Mouse (Mus musculus) embryonic facial prominence, embryonic 10.5 days (tissue): ENCODE measurements around the gene 9930104L06Rik. TPM values are rescaled to one million over a fixed set of nuclear protein-coding genes. Genes with fewer than 3 reads are reported as not detected.

Experiments used
- DNase-seq: peaks from one replicate; pipeline ENCODE4 v3.0.0-alpha.2; 2017; ENCODE audit warnings: low spot score
- H3K27ac ChIP-seq: fragments of 300-500 bp; sonication (generic); replicated peaks from 2 replicates; pipeline ENCODE4 v1.5.1; 2016; ENCODE audit warnings: mild to moderate bottlenecking
- H3K27me3 ChIP-seq: fragments of 300-500 bp; sonication (generic); replicated peaks from 2 replicates; pipeline ENCODE4 v1.6.1; 2016; ENCODE audit warnings: low read depth, mild to moderate bottlenecking; ENCODE audit not compliant: poor library complexity, severe bottlenecking
- H3K36me3 ChIP-seq: fragments of 300-500 bp; sonication (generic); replicated peaks from 2 replicates; pipeline ENCODE4 v1.6.1; 2016; ENCODE audit warnings: mild to moderate bottlenecking, moderate library complexity
- H3K4me1 ChIP-seq: fragments of 300-500 bp; sonication (generic); 2 replicates; pipeline ENCODE4 v1.6.1; 2016
- H3K4me3 ChIP-seq: fragments of 300-500 bp; sonication (generic); 2 replicates; pipeline ENCODE4 v1.5.1; 2016; ENCODE audit warnings: mild to moderate bottlenecking, moderate library complexity
- H3K9me3 ChIP-seq: fragments of 300-500 bp; sonication (generic); 2 replicates; pipeline ENCODE4 v1.6.1; 2016; ENCODE audit warnings: mild to moderate bottlenecking
- WGBS: fragments of 180-500 bp; shearing (Covaris S2); methylation state at CpG from one replicate; pipeline ENCODE4 v1.1.7; 2016; 5-methylcytosine and 5-hydroxymethylcytosine counted together
- polyA plus RNA-seq: library from polyadenylated mRNA; unstranded; fragments of >200 nt; fragmentation: Nextera tagmentation; extraction: Ambion mirVana; gene quantifications from 2 replicates; pipeline ENCODE4 v1.2.1, GENCODE M21; 2016

9930104L06Rik gene
- polyA plus RNA-seq, 1 experiment from 2014 or later, result 18.0 TPM

DNA sequence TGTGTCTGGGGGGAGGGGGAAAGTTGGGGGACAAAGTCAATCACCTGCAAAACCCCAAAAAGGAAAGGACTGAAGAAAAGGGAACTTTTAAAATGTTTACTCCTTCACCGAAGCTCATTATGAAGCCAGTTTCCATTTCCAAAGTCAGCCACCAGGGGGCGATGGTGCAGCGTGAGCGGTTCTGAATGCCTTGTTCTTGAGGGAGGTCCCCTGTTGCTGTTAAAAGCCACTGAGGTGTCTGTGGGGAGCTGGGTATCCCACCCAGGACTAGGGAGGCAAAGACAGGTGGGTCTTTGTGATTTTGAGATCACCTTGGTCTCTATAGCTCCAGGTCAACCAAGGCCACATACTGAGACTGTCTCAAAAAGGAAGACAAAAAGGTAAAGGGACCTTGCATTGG, 6.2 kb downstream of the 9930104L06Rik start:
- Histone ChIP-seq H3K36me3 (peaks cover 45% of the 10 kb centered on the region), H3K4me1 (peaks cover 7% of the 10 kb centered on the region; the same call in 1 of the 2 replicates), H3K9me3 (no peaks in the 10 kb centered on the region), H3K4me3 (no peak overlapping the region), H3K27ac (no peak overlapping the region), H3K27me3 (no peaks in the 10 kb centered on the region)
- 10% methylated on average over 4 of the region's 4 CpGs for WGBS
- DNase-seq, result peak; percentile 87

DNA sequence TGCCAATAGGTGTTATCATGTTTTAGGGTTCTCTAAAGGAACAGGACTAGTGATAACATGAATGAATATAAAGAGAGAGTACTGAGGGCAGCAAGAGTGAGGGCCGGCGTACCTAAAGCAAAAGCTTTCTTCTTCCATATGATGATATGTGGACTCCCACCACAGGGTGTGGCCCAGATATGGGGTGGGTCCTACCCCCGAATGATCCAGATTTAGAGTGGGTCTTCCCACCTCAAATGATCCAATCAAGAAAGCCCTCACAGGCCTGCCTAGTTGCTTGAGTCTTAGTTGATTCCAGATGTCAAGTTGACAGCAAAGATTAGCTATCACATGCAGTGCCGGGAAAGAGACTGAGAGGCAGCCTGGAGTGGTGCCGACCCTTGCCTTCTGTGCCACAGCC, 6.9 kb downstream of the 9930104L06Rik start:
- WGBS, result 60% methylated on average over 5 of the region's 5 CpGs
- Histone ChIP-seq H3K4me1 (peaks cover 4% of the 10 kb centered on the region; the same call in 1 of the 2 replicates), H3K27ac (no peak overlapping the region), H3K27me3 (no peaks in the 10 kb centered on the region), H3K9me3 (no peaks in the 10 kb centered on the region), H3K36me3 (peaks cover 39% of the 10 kb centered on the region), H3K4me3 (no peak overlapping the region)
- DNase-seq, result no peak

- Histone ChIP-seq H3K4me3 (no peak overlapping the region), H3K9me3 (no peaks in the 10 kb centered on the region), H3K4me1 (peaks cover 4% of the 10 kb centered on the region; the same call in 1 of the 2 replicates), H3K27ac (no peak overlapping the region), H3K27me3 (no peaks in the 10 kb centered on the region), H3K36me3 (peaks cover 27% of the 10 kb centered on the region)
- DNase-seq, result no peak
- 60% methylated on average over 2 of the region's 2 CpGs for WGBS
These were observed 8.1 kb downstream of the 9930104L06Rik start for GRCm38 (mm10) chr4:124944961-124945360.

DNA sequence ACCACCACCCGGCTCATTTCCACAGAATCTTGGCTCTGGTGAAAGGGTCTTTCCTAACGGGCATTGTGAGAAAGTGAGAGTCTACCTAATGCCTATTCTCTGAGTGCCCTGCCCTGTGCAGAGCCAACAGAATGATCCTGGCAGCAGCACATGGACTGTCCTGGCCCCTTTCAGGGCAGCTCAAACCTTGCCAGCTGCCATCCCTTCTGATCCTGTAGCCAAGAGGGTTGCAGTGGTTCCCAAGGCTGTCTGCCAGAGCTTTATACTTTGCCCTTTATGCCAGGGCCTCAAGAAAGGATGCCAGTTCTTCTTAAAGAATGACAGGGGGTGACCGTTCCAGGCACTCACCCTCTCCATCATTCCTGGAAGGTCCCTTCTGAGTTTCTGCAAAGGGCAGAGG, 12.6 kb downstream of the 9930104L06Rik start:
- no peak for DNase-seq
- no peaks in the 10 kb centered on the region for H3K4me1 ChIP-seq
- no peaks in the 10 kb centered on the region for H3K9me3 ChIP-seq
- no peak overlapping the region for H3K4me3 ChIP-seq
- H3K27me3 ChIP-seq, result no peaks in the 10 kb centered on the region
- WGBS, result 83% methylated on average over 3 of the region's 3 CpGs
- no peak overlapping the region for H3K27ac ChIP-seq
- no peaks in the 10 kb centered on the region for H3K36me3 ChIP-seq

- no peaks in the 10 kb centered on the region for H3K4me1 ChIP-seq
- no peak for DNase-seq
- H3K4me3 ChIP-seq, result no peak overlapping the region
- H3K36me3 ChIP-seq, result no peaks in the 10 kb centered on the region
- 85% methylated on average over 21 of the region's 21 CpGs for WGBS
- no peak overlapping the region for H3K27ac ChIP-seq
- no peaks in the 10 kb centered on the region for H3K27me3 ChIP-seq
- no peaks in the 10 kb centered on the region for H3K9me3 ChIP-seq
These were observed 13.6 kb downstream of the 9930104L06Rik start for GRCm38 (mm10) chr4:124950181-124951035.

GRCm38 (mm10) chr4:124951036-124951433, 14.2 kb downstream of the 9930104L06Rik start:
- Histone ChIP-seq H3K9me3 (no peaks in the 10 kb centered on the region), H3K4me3 (no peak overlapping the region), H3K4me1 (no peaks in the 10 kb centered on the region), H3K27me3 (no peaks in the 10 kb centered on the region), H3K36me3 (no peaks in the 10 kb centered on the region), H3K27ac (no peak overlapping the region)
- 55% methylated on average over 10 of the region's 10 CpGs for WGBS
- DNase-seq, result no peak

DNA sequence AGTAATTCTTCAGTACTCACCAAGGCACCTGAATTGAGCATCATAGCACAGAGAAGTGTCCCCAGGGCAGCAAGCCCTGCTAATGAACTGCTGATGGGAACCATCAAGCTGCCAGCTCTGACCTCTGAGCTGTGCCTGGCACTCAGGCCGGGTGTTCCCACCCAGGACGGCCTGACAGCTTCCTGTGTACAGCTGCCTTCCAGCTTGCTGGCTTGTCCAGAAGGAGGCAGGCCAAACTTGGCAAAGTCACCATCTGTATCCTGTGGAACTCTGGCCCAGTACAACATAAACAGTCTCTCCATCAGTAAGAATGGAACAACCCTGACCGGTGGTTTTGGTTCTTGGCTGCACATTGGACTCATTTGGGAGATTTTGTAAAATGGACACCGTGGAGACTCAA, 16.7 kb downstream of the 9930104L06Rik start:
- WGBS, result 64% methylated on average over 4 of the region's 4 CpGs
- H3K36me3 ChIP-seq, result no peaks in the 10 kb centered on the region
- DNase-seq, result no peak
- no peak overlapping the region for H3K4me3 ChIP-seq
- peaks cover 1% of the 10 kb centered on the region for H3K4me1 ChIP-seq
- H3K27me3 ChIP-seq, result no peaks in the 10 kb centered on the region
- no peaks in the 10 kb centered on the region for H3K9me3 ChIP-seq
- H3K27ac ChIP-seq, result no peak overlapping the region

- peaks cover 9% of the 10 kb centered on the region for H3K27me3 ChIP-seq
- H3K9me3 ChIP-seq, result no peaks in the 10 kb centered on the region
- H3K36me3 ChIP-seq, result no peaks in the 10 kb centered on the region
- H3K4me3 ChIP-seq, result no peak overlapping the region
- H3K27ac ChIP-seq, result no peak overlapping the region
- DNase-seq, result no peak
- 87% methylated on average over 2 of the region's 2 CpGs for WGBS
- H3K4me1 ChIP-seq, result peaks cover 15% of the 10 kb centered on the region
These were observed 20.4 kb downstream of the 9930104L06Rik start for GRCm38 (mm10) chr4:124957284-124957683.

DNA sequence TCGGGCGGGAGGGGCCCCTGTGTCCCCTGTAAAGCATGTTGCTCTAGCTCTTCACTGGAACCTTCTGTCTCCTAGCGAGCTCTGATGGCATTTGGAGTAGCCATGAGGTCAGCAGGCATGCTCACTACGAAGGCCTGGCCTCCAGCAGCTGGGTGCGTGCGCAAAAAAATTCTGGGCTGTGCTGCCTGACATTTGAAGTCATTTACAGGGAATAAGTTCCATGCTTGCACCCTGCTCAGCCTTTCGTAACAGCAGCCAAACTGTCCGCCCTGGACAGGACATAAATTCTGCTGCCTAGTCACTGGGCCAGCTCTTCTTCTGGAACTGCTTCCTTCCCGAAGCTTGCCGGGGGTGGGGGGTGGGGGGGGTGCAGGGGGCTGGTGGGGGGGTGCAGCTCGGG, 22.2 kb downstream of the 9930104L06Rik start:
- H3K4me1 ChIP-seq, result peaks cover 27% of the 10 kb centered on the region
- no peak for DNase-seq
- 70% methylated on average over 11 of the region's 11 CpGs for WGBS
- H3K27me3 ChIP-seq, result peaks cover 12% of the 10 kb centered on the region
- H3K36me3 ChIP-seq, result no peaks in the 10 kb centered on the region
- H3K4me3 ChIP-seq, result no peak overlapping the region
- H3K9me3 ChIP-seq, result no peaks in the 10 kb centered on the region
- peak overlapping the region; percentile 63 for H3K27ac ChIP-seq

GRCm38 (mm10) chr4:124960940-124961339, 24.1 kb downstream of the 9930104L06Rik start:
- no peak overlapping the region for H3K4me3 ChIP-seq
- H3K9me3 ChIP-seq, result no peaks in the 10 kb centered on the region
- H3K27me3 ChIP-seq, result peaks cover 27% of the 10 kb centered on the region
- no peak overlapping the region for H3K27ac ChIP-seq
- peaks cover 41% of the 10 kb centered on the region for H3K4me1 ChIP-seq
- H3K36me3 ChIP-seq, result no peaks in the 10 kb centered on the region
- WGBS, result 92% methylated on average over 11 of the region's 11 CpGs
- no peak for DNase-seq

DNA sequence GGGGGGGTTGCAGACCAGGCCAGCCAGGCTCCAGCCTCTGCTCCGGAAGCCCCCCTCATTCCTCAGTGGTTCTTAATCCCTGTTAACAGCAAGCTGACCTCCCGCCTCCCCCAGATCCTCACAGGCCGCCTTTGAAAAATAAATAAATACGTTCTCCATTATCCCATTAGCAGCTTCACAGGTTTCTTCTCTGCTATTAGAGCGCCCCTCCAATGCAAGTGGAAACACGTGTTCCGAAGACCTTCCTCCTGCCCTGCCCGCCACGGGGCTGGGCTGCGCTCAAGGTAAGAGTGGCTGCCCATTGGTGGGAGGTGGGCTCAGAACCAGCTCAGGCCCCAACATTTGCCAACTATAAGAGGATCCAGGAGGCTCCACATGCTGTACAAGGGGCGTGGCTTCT, 25.7 kb downstream of the 9930104L06Rik start:
- Histone ChIP-seq H3K9me3 (no peaks in the 10 kb centered on the region), H3K27me3 (peaks cover 36% of the 10 kb centered on the region), H3K36me3 (no peaks in the 10 kb centered on the region), H3K27ac (no peak overlapping the region), H3K4me3 (no peak overlapping the region), H3K4me1 (peaks cover 42% of the 10 kb centered on the region)
- WGBS, result 30% methylated on average over 11 of the region's 11 CpGs
- peak; percentile 66 for DNase-seq

DNA sequence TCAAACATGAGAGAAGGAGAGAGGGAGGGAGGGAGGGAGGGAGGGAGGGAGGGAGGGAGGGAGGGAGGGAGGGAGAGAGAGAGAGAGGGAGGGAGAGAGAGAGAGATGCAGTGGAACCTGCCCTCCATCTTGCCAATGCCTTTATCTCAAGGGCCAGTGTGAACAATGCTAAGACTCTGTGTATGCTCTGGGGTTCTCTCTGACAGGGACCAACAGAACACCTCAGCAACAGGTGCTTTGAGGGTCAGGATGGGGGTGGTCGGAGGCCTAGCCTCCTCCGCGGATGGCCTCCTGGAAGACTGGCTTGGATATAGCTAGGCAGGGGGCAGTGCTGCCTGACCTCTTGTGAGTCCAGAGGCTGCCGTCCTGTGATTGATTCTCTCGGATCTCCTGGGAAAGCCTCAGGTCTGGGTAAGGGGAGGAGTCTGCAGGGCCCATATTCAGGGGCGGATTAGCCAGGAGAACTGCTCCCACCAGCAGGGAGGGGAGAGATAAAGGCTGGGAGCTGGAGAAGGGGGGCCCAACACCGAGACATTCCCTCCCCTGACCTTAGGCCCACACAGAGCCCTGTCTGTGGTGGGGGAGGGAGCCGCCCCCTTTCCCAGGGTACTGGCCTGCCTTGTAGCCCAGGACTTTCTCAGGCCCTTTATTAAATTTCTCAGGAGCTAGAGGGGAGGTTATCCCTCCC, 28.2 kb downstream of the 9930104L06Rik start:
- WGBS, result 10% methylated on average over 8 of the region's 8 CpGs
- DNase-seq, result peak; percentile 55
- H3K9me3 ChIP-seq, result no peaks in the 10 kb centered on the region
- 0 out of 2 replicates have a peak overlapping the region, but pooled peaks have one; percentile 9 for H3K4me3 ChIP-seq
- H3K27me3 ChIP-seq, result peaks cover 52% of the 10 kb centered on the region
- peaks cover 54% of the 10 kb centered on the region for H3K4me1 ChIP-seq
- H3K27ac ChIP-seq, result peak overlapping the region; percentile 71
- no peaks in the 10 kb centered on the region for H3K36me3 ChIP-seq

DNA sequence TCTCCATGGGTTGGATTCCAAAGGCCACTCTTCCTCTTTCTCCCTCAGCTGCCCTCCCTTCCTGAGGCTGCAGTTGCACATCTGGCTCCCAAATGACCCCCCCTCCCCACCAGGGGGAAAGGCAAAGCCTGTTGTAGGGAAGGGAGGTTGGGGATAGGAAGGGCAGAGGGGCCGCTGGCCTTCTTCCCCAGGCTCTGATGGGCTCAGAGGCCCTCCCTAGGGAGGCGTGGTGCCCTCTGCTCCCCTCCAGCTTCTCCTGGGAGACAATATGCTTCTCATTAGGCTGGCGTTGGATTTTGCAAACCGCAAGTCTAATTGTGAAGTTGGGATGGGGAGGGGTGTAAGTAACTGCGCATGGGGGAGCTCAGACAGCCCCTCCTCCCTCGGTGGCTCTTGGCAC, 31.9 kb downstream of the 9930104L06Rik start:
- peak; percentile 63 for DNase-seq
- H3K27ac ChIP-seq, result peak overlapping the region; percentile 79
- WGBS, result 36% methylated on average over 6 of the region's 6 CpGs
- peaks cover 75% of the 10 kb centered on the region for H3K4me1 ChIP-seq
- no peaks in the 10 kb centered on the region for H3K9me3 ChIP-seq
- peaks cover 61% of the 10 kb centered on the region for H3K27me3 ChIP-seq
- H3K4me3 ChIP-seq, result peak overlapping the region; percentile 9; the same call in 1 of the 2 replicates
- no peaks in the 10 kb centered on the region for H3K36me3 ChIP-seq
